Mouse (Mus musculus) midbrain, embryonic 14.5 days (tissue): ENCODE measurements around the gene Prr3. TPM values are rescaled to one million over a fixed set of nuclear protein-coding genes. Genes with fewer than 3 reads are reported as not detected.

ENCODE experiments used
- ATAC-seq: fragments of 200-750 bp; cut with Nextera tagmentation; 2 replicates; pipeline ENCODE4 v1.8.0; 2017; ENCODE audit warnings: moderate number of reproducible peaks, moderate library complexity; ENCODE audit not compliant: low FRiP score, low TSS enrichment
- DNase-seq: peaks from one replicate; pipeline ENCODE4 v3.0.0-alpha.2; 2015
- H3K27ac ChIP-seq: fragments of 300-500 bp; sonication (generic); replicated peaks from 2 replicates; pipeline ENCODE4 v1.5.1; 2014; ENCODE audit warnings: mild to moderate bottlenecking, low read depth, low read length, moderate library complexity
- H3K27me3 ChIP-seq: fragments of 300-500 bp; sonication (generic); 2 replicates; pipeline ENCODE4 v1.6.1; 2014; ENCODE audit warnings: low read length, control low read depth, mixed read lengths; ENCODE audit not compliant: control insufficient read depth, insufficient read depth
- H3K36me3 ChIP-seq: fragments of 300-500 bp; sonication (generic); 2 replicates; pipeline ENCODE4 v1.6.1; 2014; ENCODE audit warnings: low read length, control low read depth; ENCODE audit not compliant: control insufficient read depth, insufficient read depth
- H3K4me1 ChIP-seq: fragments of 300-500 bp; sonication (generic); 2 replicates; pipeline ENCODE4 v1.6.1; 2014; ENCODE audit warnings: mild to moderate bottlenecking, antibody characterized with exemption, low read length, control low read depth; ENCODE audit not compliant: control insufficient read depth, insufficient read depth
- H3K4me2 ChIP-seq: fragments of 300-500 bp; sonication (generic); 2 replicates; pipeline ENCODE4 v1.6.1; 2014; ENCODE audit warnings: mild to moderate bottlenecking, low read length, moderate library complexity
- H3K4me3 ChIP-seq: fragments of 300-500 bp; sonication (generic); replicated peaks from 2 replicates; pipeline ENCODE4 v1.5.1; 2014; ENCODE audit warnings: low read depth, low read length
- H3K9ac ChIP-seq: fragments of 300-500 bp; sonication (generic); replicated peaks from 2 replicates; pipeline ENCODE4 v1.6.1; 2014; ENCODE audit warnings: mild to moderate bottlenecking, low read length, moderate library complexity
- H3K9me3 ChIP-seq: fragments of 300-500 bp; sonication (generic); 2 replicates; pipeline ENCODE4 v1.6.1; 2016; ENCODE audit warnings: low read length, control low read depth, mixed read lengths; ENCODE audit not compliant: control insufficient read depth
- WGBS: fragments of 180-500 bp; shearing (Covaris S2); extraction: QIAGEN DNeasy Blood & Tissue Kit; methylation state at CpG from one replicate; pipeline ENCODE4 v1.1.7; 2014; 5-methylcytosine and 5-hydroxymethylcytosine counted together
- microRNA counts: library from miRNA; unstranded; fragments of <30 nt; microRNA quantifications from one replicate; lab custom pipeline; 2016
- microRNA-seq: library from miRNA; unstranded; fragments of <30 nt; microRNA quantifications from one replicate; pipeline ENCODE4, GENCODE M21; 2016
- polyA plus RNA-seq: library from polyadenylated mRNA; unstranded; fragments of >200 nt; fragmentation: Nextera tagmentation; extraction: Ambion mirVana; gene quantifications from 2 replicates; pipeline ENCODE4 v1.2.1, GENCODE M21; 2014

Prr3 gene
- polyA plus RNA-seq, 1 experiment from 2014 or later, result 80.3 TPM

- H3K36me3 ChIP-seq, result peaks cover 41% of the 10 kb centered on the region
- no peaks in the 10 kb centered on the region for H3K27me3 ChIP-seq
Measured at GRCm38 (mm10) chr17:35932608-35933007, 47.4 kb downstream of the Prr3 start.

GRCm38 (mm10) chr17:35930627-35931026 lies 49.4 kb downstream of the Prr3 start:
- no peak overlapping the region for H3K9ac ChIP-seq
- 96% methylated on average over 12 of the region's 12 CpGs for WGBS
- no peak overlapping the region for H3K4me3 ChIP-seq
- DNase-seq, result no peak
- H3K36me3 ChIP-seq, result peaks cover 58% of the 10 kb centered on the region
- H3K27ac ChIP-seq, result no peak overlapping the region
- H3K4me2 ChIP-seq, result no peak overlapping the region
- ATAC-seq, result no peak
- H3K9me3 ChIP-seq, result no peaks in the 10 kb centered on the region
- H3K4me1 ChIP-seq, result no peaks in the 10 kb centered on the region
- no peaks in the 10 kb centered on the region for H3K27me3 ChIP-seq

More at GRCm38 (mm10) chr17:35932608-35933007, 47.4 kb downstream of the Prr3 start:
- no peak for ATAC-seq
- H3K4me1 ChIP-seq, result no peaks in the 10 kb centered on the region
- 92% methylated on average over 4 of the region's 4 CpGs for WGBS
- DNase-seq, result no peak
- H3K4me2 ChIP-seq, result no peak overlapping the region
- no peak overlapping the region for H3K9ac ChIP-seq
- no peak overlapping the region for H3K27ac ChIP-seq
- H3K4me3 ChIP-seq, result no peak overlapping the region
- H3K9me3 ChIP-seq, result no peaks in the 10 kb centered on the region

GRCm38 (mm10) chr17:35929534-35929933 lies 50.5 kb downstream of the Prr3 start:
- no peak overlapping the region for H3K4me3 ChIP-seq
- H3K27ac ChIP-seq, result no peak overlapping the region
- DNase-seq (no peak), ATAC-seq (no peak)
- H3K27me3 ChIP-seq, result no peaks in the 10 kb centered on the region
- peaks cover 69% of the 10 kb centered on the region for H3K36me3 ChIP-seq
- no peak overlapping the region for H3K9ac ChIP-seq
- H3K4me2 ChIP-seq, result no peak overlapping the region
- H3K4me1 ChIP-seq, result no peaks in the 10 kb centered on the region
- no peaks in the 10 kb centered on the region for H3K9me3 ChIP-seq
- WGBS, result 93% methylated on average over 2 of the region's 2 CpGs

- DNase-seq (no peak), ATAC-seq (no peak)
- Histone ChIP-seq H3K27ac (no peak overlapping the region), H3K4me2 (no peak overlapping the region), H3K27me3 (no peaks in the 10 kb centered on the region), H3K4me3 (no peak overlapping the region), H3K9ac (no peak overlapping the region), H3K36me3 (peaks cover 81% of the 10 kb centered on the region), H3K9me3 (no peaks in the 10 kb centered on the region), H3K4me1 (no peaks in the 10 kb centered on the region)
- 74% methylated on average over 1 of the region's 1 CpGs for WGBS
Measured at GRCm38 (mm10) chr17:35927471-35927870, 52.6 kb downstream of the Prr3 start.

- H3K4me3 ChIP-seq, result no peak overlapping the region
- no peaks in the 10 kb centered on the region for H3K27me3 ChIP-seq
- H3K9me3 ChIP-seq, result no peaks in the 10 kb centered on the region
- ATAC-seq, result no peak
- WGBS, result 93% methylated on average over 4 of the region's 4 CpGs
- H3K4me2 ChIP-seq, result no peak overlapping the region
- no peak overlapping the region for H3K27ac ChIP-seq
- H3K4me1 ChIP-seq, result peaks cover 30% of the 10 kb centered on the region
- H3K9ac ChIP-seq, result no peak overlapping the region
- H3K36me3 ChIP-seq, result peaks cover 49% of the 10 kb centered on the region
- DNase-seq, result no peak
Measured at GRCm38 (mm10) chr17:35923281-35923680, 56.8 kb downstream of the Prr3 start.

GRCm38 (mm10) chr17:35922566-35922965 lies 57.5 kb downstream of the Prr3 start:
- no peaks in the 10 kb centered on the region for H3K27me3 ChIP-seq
- peaks cover 30% of the 10 kb centered on the region for H3K4me1 ChIP-seq
- DNase-seq (no peak), ATAC-seq (no peak)
- H3K9me3 ChIP-seq, result no peaks in the 10 kb centered on the region
- WGBS, result 93% methylated on average over 3 of the region's 3 CpGs
- H3K4me2 ChIP-seq, result no peak overlapping the region
- H3K4me3 ChIP-seq, result no peak overlapping the region
- H3K27ac ChIP-seq, result no peak overlapping the region
- H3K36me3 ChIP-seq, result peaks cover 42% of the 10 kb centered on the region
- H3K9ac ChIP-seq, result no peak overlapping the region; the same call in 1 of the 2 replicates

MicroRNAs within 50 kb of the gene (microRNA counts, 519-probe panel; counts per million panel counts)
- not detected for microRNA mmu-miR-877 (lab: Ali Mortazavi, UCI)

Small RNA genes within 50 kb of the gene (microRNA-seq; reads per million reads assigned to microRNA genes)
- gene Mir877, result 108 reads per million, percentile 57 among the genes with 10 or more reads in this experiment

Other genes with a start within 250 kb of the Prr3 start
- gene Ier3, start 158.6 kb downstream of the Prr3 start, polyA plus RNA-seq, result 3.3 and 4.0 TPM in 2 replicates
- 59.9 and 74.0 TPM in 2 replicates for gene Flot1, start 157.0 kb downstream of the Prr3 start, polyA plus RNA-seq
- gene Tubb5, start 141.9 kb downstream of the Prr3 start, polyA plus RNA-seq, result 1,880 and 2,054 TPM in 2 replicates
- 7.3 and 8.2 TPM in 2 replicates for gene Mdc1, start 138.7 kb downstream of the Prr3 start, polyA plus RNA-seq
- 14.5 and 20.2 TPM in 2 replicates for gene Nrm, start 118.9 kb downstream of the Prr3 start, polyA plus RNA-seq
- 17.4 and 21.0 TPM in 2 replicates for gene Ppp1r18, start 114.6 kb downstream of the Prr3 start, polyA plus RNA-seq
- gene Dhx16, start 100.4 kb downstream of the Prr3 start, polyA plus RNA-seq, result 27.4 and 30.7 TPM in 2 replicates
- gene 2310061I04Rik, start 82.8 kb downstream of the Prr3 start, polyA plus RNA-seq, result 50.7 and 70.0 TPM in 2 replicates
- 478 and 503 TPM in 2 replicates for gene Atat1, start 70.2 kb downstream of the Prr3 start, polyA plus RNA-seq
- 54.9 and 55.3 TPM in 2 replicates for gene Mrps18b, start 63.8 kb downstream of the Prr3 start, polyA plus RNA-seq
- 36.3 and 45.2 TPM in 2 replicates for gene Ppp1r10, start 63.8 kb downstream of the Prr3 start, polyA plus RNA-seq
- 64.9 and 82.4 TPM in 2 replicates for gene Abcf1, start 10.5 kb downstream of the Prr3 start, polyA plus RNA-seq
- 42.4 and 49.6 TPM in 2 replicates for gene Gnl1, start 385 bp downstream of the Prr3 start, polyA plus RNA-seq
- gene H2-T24, start 40.3 kb upstream of the Prr3 start, polyA plus RNA-seq, result 7.4 and 9.8 TPM in 2 replicates
- gene H2-T23, start 52.6 kb upstream of the Prr3 start, polyA plus RNA-seq, result 4.4 TPM in 2 replicates
- gene H2-T22, start 62.5 kb upstream of the Prr3 start, polyA plus RNA-seq, result 4.8 and 7.5 TPM in 2 replicates
- gene Gm6034, start 62.7 kb upstream of the Prr3 start, polyA plus RNA-seq, result not detected in 2 replicates
- not detected in 2 replicates for gene Gm11127, start 78.1 kb upstream of the Prr3 start, polyA plus RNA-seq
- not detected in 2 replicates for gene Gm19684, start 141.4 kb upstream of the Prr3 start, polyA plus RNA-seq
- gene Gm7030, start 149.2 kb upstream of the Prr3 start, polyA plus RNA-seq, result not detected in 2 replicates
- not detected in 2 replicates for gene Gm8909, start 188.3 kb upstream of the Prr3 start, polyA plus RNA-seq
- not detected in 2 replicates for gene H2-T3, start 210.1 kb upstream of the Prr3 start, polyA plus RNA-seq